Mouse (Mus musculus): ENCODE data around the gene Sult2b1.

DNA sequence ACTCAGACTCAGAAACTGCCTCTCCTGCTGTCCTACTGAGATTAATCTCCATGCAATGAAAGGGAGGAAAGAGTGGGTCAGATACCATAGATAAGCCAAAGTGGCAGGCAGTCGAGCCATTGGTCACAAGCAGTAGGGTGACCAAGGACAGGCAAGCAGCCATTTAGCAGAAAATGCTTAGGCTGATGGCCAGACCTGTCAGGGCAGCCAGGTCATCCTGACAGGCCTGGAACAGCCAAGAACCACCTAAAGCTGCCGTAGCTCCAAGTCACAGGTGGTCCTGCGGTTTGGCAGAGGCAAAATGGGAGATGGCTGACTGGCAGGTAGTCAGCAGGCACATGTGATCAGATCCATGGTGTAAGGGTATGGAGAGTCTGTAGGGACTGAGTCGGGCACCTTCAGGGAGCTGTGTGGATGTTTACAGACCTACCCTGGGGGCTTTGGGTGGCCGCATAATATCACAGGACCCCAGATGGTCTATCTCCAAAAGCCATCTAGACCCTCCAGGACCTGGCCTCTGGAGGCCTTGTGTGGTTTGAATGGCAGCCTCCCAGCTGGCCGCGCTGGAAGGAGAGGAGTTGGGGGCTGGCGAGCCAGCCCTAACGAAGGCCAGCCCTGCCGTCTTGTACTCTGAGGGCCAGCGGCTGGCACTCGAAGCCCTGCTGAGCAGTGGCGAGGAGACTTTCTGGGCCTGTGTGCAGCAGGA lies 62.7 kb downstream of the Sult2b1 start:
- TF ChIP-seq CTCF (IDR thresholded peaks at IDR 0.05; ENCODE audit: control insufficient read depth, insufficient read depth, low read length) (no peak), POLR2A (IDR thresholded peaks at IDR 0.05; ENCODE audit: borderline replicate concordance, control insufficient read depth, low read depth, low read length) (no peak)

Data from bone marrow, adult 2 months (tissue).